Mouse (Mus musculus) adrenal gland, postnatal 10 days (tissue): Measurements from ENCODE around the gene Arvcf. TPM values are rescaled to one million over a fixed set of nuclear protein-coding genes. Genes with fewer than 3 reads are reported as not detected.

Experiments used
- DNase-seq: peaks from one replicate; pipeline ENCODE4 v3.0.0; 2021; ENCODE audit warnings: mixed read lengths
- long read RNA-seq, 2 experiments: library from polyadenylated mRNA; stranded (forward); transcript quantifications; one replicate each; pipeline ENCODE4 v2.0.0; 2021
- total RNA-seq, 2 experiments: library from RNA; stranded (reverse); gene quantifications; 2 replicates each; pipeline ENCODE4 v1.2.3; 2021

The Arvcf gene
- 10 to 100 TPM; 29.4 to 39.2 TPM for total RNA-seq
- long read RNA-seq, experiment 1, full-length matches to known transcripts = 14 of 48 reads
- long read RNA-seq, experiment 1, partial matches to known transcripts = 23 of 48 reads
- long read RNA-seq, experiment 1, other reads (novel, unspliced or antisense) = 11 of 48 reads
- long read RNA-seq, experiment 2, full-length matches to known transcripts = 9 of 23 reads
- long read RNA-seq, experiment 2, partial matches to known transcripts = 6 of 23 reads
- long read RNA-seq, experiment 2, other reads (novel, unspliced or antisense) = 8 of 23 reads

- DNase-seq = peak; percentile 94
Observed at GRCm38 (mm10) chr16:18347931-18348600, at the start of gene Arvcf, which contains the start of gene Tango2. TSS of gene Arvcf (plus strand) at chr16:18348182. TSS of gene Tango2 (minus strand) at chr16:18348103.

DNA sequence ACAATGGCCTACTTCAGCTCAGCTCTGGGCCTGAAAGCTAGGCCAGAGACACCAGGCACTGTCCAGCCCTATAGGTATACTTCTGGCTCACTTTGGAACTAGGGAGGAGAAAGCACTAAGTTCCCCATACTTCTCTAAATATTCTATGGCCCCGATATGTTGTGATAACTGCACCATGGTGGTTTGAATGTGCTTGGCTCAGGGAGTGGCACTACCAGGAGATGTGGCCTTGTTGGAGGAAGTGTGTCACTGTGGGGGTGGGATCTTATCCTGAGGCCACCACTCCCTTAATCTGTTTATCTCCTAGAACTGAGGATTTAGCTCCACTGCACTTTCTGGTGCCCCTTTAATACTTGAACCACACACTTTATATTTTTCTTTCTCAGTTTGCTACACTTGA lies 39.8 kb upstream of the Arvcf start:
- DNase-seq = no peak

- DNase-seq = no peak
Observed at GRCm38 (mm10) chr16:18318992-18319391, 29.0 kb upstream of the Arvcf start.

DNA sequence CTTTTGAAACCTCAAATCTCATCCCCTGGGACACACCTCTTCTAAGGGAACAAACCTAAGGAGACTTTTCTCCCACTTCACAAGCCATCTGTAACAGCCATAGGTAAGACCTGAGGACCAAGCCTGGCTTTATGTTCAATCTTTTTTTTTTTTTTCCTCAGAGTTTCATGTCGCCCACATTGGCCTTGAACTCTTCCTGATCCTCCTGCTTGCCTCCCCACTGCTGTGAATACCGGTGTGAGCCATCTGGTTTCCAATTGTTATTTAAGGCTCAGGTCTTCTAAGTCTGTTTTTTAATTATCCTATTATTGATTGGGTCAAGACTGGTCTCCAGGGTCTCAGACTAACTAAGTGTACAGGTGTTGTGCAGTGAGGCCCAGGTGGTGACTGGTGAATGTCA lies 26.5 kb upstream of the Arvcf start:
- no peak for DNase-seq

GRCm38 (mm10) chr16:18323460-18323859 lies 24.5 kb upstream of the Arvcf start:
- no peak for DNase-seq

DNA sequence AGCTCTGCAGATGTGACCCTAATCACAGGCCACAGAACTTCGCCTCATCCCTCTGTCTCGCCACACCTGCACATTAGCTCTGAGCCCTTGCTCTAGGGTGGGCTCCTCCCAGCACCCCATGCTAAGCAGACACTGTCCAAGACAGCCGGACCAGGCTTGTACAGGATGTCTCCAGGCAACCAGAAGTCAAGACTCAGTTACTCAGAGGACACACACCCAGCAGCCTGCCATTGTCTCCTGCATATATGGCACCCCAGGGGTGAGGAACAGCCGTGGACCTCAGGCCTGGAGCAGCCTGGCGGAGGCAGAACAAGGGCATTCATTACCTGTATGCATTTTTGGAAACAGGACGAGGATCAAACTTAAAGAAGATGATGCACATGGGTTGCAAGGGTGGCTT lies 24.0 kb upstream of the Arvcf start:
- DNase-seq = no peak

GRCm38 (mm10) chr16:18325741-18326140 lies 22.2 kb upstream of the Arvcf start:
- DNase-seq = no peak

- DNase-seq = no peak
Observed at GRCm38 (mm10) chr16:18327936-18328335, 20.0 kb upstream of the Arvcf start.

GRCm38 (mm10) chr16:18328524-18328923 lies 19.5 kb upstream of the Arvcf start:
- DNase-seq = no peak

DNA sequence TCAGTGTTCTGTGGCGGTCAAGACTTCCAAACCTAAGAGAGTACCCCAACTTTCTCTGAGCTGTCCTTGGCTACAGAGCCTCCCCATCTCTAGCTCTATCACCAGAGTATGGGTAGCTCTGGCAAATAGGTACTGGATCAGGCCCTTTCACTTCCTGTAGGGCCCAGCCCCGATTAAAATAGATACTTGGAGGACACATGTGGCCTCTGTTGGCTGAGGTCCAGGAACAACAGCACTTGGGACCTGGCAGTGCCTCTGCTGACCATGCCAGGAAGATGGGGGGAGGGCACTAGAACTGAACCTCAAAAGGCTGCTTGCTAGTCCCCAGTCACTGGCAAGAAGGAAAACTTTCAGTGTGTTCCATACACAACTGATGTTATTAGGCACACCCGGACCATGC lies 14.0 kb upstream of the Arvcf start:
- peak; percentile 58 for DNase-seq

GRCm38 (mm10) chr16:18335981-18336380 lies 12.0 kb upstream of the Arvcf start:
- no peak for DNase-seq

GRCm38 (mm10) chr16:18337261-18337660 lies 10.7 kb upstream of the Arvcf start:
- peak; percentile 56 for DNase-seq

DNA sequence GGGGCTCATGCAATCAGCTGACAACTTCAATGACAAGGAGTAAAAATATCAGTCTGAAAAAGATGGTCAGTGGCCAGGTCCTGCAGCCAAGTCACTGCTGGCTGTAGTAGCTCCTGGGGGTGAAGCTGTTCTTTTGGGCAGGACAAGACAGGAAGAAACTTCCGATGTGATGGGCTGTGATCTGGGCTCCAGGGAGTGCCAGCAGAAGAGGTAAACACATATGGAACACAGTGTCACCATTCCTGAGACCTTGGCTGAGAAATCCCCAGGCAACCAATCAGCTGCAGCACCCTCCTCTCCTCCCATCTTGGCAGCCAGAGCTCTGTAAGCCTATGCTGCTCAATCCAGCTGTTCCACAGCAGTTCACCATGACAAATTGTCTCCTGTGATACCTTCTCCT lies 8.1 kb upstream of the Arvcf start:
- no peak for DNase-seq

DNA sequence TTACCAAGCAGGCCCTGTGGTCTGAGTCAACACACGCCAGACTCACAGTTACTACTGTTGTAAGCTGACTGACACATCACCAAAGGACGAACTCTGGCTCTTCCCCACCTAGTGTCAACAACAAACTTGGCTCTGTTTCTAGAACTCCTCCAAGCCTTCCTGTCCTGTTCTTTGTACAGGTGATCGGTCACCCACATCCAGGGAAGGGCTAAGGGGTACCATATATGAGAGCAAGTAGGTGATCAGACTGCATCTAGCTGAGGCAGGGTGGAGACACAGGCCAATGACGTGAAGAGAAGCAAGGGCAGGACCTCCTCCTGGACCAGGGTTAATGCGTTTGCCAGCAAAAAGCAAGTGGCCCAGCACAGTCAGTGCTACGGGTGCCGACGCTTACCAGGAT lies 6.4 kb upstream of the Arvcf start:
- DNase-seq = no peak

DNA sequence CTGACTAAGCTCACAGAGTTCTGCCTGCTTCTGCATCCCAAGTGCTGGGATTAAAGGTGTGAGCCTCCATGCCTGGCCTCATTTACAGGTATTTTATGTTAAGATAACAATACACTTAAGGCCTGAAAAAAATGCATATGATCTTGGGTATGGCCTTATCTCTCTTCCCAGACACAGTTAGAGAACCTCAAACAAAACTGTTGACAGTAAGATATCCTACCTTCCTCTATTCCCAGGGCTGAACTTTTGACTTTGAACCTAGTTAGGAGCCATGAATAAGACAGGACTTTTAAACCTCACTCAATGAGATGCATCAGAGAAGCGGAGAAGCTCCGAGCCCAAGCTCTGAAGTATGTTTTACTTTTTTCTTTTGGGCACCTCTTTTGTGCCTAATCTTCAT lies 5.9 kb upstream of the Arvcf start:
- no peak for DNase-seq

DNA sequence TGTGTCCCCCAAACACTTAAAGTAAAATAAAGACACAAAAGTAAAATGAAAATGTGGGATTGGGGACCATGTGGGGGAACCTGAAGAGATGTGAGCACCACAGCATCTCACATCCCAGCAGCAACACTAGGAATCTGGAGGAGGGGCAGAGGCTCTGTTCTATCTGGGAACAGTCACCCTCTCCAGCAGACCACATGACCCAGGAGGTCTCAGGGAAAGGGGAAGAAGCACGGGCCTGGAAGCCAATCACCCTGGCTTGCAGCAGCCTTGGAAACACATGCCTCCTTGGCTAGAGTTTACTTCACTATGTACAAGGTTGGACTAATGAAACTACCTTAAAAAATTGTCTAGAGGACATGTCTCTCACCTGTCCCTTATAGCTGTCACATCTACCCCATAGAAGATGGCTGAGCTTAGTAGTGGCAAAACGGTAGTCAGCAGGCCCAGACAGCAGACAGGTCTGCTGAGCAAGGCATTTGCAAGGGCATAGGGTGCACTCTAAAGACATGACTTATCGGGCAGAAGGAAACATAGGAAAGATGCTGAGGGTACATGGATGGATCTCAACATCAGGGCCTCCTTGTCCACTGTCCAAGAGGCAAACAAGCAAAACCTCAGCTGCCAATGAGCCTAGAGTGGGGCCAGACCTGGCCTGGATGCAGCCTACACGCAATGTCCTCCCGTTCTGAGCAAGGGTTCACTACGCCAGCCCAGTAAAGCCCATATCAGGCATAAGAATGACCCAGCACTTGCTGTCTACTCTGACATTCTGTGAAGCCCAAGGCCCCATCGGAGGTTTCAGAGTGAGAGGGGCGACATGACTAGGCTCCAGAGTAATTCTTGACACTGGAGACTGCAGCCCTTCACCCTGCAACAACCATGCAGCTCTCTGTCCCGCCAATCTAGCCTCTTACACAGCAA lies 5.1 kb upstream of the Arvcf start:
- peak; percentile 41 for DNase-seq

DNA sequence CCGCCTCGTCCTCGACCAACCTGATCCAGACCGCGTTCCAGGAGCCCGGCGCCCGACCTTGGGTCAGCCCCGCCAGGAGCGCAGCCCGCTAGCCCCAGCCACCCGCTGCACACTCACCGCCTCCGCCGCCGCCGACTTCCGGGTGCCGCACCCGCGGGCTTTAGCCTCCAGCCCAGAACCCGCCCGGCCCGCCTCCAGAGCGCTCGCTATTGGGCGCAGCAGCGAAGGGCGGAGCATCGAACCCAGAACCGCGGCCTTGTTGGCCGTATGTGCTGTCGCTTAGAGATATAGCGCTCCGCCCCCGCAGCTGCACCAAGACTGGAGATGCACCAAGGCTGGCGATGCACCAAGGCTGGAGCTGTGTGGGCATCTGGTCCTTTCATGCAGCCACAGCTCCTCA lies 4.2 kb upstream of the Arvcf start:
- peak; percentile 98 for DNase-seq

GRCm38 (mm10) chr16:18345243-18345642 lies 2.7 kb upstream of the Arvcf start:
- DNase-seq = peak; percentile 89

DNA sequence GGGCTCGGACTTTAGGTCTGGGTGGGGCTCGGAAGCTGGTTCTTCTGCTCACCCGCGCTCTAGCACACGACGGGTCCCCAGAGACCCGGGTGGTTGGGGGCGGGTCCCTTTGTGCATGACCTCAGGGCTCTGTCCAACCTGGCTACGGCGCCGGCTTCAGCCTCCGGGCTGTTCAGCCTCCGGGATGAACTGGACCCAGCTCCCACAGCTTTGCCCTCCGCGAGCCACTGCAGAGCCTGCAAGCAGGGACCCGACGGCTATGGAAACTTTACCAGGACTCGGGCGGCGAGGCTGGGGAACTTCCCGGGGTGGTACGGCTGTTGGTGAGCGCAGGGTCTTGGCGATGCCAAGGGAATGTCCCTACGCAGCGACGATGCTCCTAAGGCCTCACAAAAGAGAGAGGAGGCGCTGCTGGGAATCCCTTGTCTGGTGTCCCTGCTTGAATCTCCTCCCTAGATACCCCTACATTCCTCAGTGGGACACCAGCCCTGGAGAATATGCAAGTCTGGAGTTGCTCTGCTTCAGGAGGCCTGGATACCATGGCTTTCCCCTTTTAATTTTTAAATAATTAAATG lies 706 bp downstream of the Arvcf start:
- peak; percentile 49 for DNase-seq

GRCm38 (mm10) chr16:18349761-18350325 lies 1.9 kb downstream of the Arvcf start:
- no peak for DNase-seq

GRCm38 (mm10) chr16:18351313-18352055 lies 3.5 kb downstream of the Arvcf start:
- peak; percentile 63 for DNase-seq
